Mouse (Mus musculus) liver, embryonic 14.5 days (tissue): Measurements from ENCODE around the gene Bub1b.

Experiments used
- CTCF ChIP-seq: IDR thresholded peaks from 2 replicates; pipeline ENCODE4 v1.5.1; 2016; ENCODE audit warnings: antibody characterized with exemption, low read depth, control low read depth
- EP300 ChIP-seq: IDR thresholded peaks from 2 replicates; pipeline ENCODE4 v1.6.1; 2016; ENCODE audit warnings: antibody characterized with exemption, low read depth

- TF ChIP-seq EP300 (no peak), CTCF (peak; percentile 46)
Observed at GRCm38 (mm10) chr2:118663804-118664766, 66.1 kb downstream of the Bub1b start.
